Mouse (Mus musculus): ENCODE measurements around the gene Npcd. TPM values are rescaled to one million over a fixed set of nuclear protein-coding genes. Genes with fewer than 3 reads are reported as not detected.

Gene Npcd
- total RNA-seq, 1 experiment from 2014 or later: 1.7 TPM

DNA sequence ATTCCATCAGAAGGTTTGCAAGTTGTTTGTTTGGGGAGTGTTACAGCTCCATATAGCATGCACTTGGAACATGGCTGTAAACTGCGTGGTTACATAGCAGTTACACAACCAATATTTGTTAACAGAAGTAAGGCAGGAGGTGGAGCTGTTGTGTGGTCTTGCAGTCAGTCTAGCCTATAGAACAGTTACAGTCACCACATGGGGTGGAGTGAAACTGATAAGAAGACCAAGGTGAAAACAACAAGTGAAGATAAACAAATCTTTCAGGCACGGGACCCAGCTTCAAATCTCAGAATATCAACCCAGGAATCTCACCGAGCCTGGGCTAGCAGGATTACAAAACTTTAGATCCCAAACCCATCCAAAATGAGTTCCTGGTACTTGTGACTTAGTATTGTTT lies 93.3 kb downstream of the Npcd start:
- DNase-seq: no peak

Other genes with a start within 250 kb of the Npcd start
- gene Dmc1, start 229.1 kb downstream of the Npcd start, total RNA-seq (2021): 2.5 and 3.5 TPM in 2 replicates
- 2.9 and 4.1 TPM in 2 replicates for gene Fam227a, start 175.3 kb downstream of the Npcd start, total RNA-seq (2021)
- gene Cby1, start 175.0 kb downstream of the Npcd start, total RNA-seq (2021): 15.0 and 24.5 TPM in 2 replicates
- 82.7 and 113 TPM in 2 replicates for gene Tomm22, start 163.4 kb downstream of the Npcd start, total RNA-seq (2021)
- gene Josd1, start 146.3 kb downstream of the Npcd start, total RNA-seq (2021): 26.8 and 27.9 TPM in 2 replicates
- gene Gtpbp1, start 143.4 kb downstream of the Npcd start, total RNA-seq (2021): 30.1 and 34.7 TPM in 2 replicates
- 44.0 and 50.9 TPM in 2 replicates for gene Sun2, start 91.7 kb downstream of the Npcd start, total RNA-seq (2021)
- 17.7 and 23.1 TPM in 2 replicates for gene Dnal4, start 56.4 kb downstream of the Npcd start, total RNA-seq (2021)
- 4.6 and 6.8 TPM in 2 replicates for gene Nptxr, start 29.5 kb downstream of the Npcd start, total RNA-seq (2021)
- gene Cbx6, start 451 bp upstream of the Npcd start, total RNA-seq (2021): 55.3 and 73.0 TPM in 2 replicates
- gene Apobec3, start 57.4 kb upstream of the Npcd start, total RNA-seq (2021): 17.5 and 25.0 TPM in 2 replicates
- gene Cbx7, start 136.9 kb upstream of the Npcd start, total RNA-seq (2021): 15.7 and 22.4 TPM in 2 replicates
- 48.1 and 48.6 TPM in 2 replicates for gene Pdgfb, start 180.7 kb upstream of the Npcd start, total RNA-seq (2021)